Mouse (Mus musculus): ENCODE measurements around the gene Trim16.

Gene Trim16

DNA sequence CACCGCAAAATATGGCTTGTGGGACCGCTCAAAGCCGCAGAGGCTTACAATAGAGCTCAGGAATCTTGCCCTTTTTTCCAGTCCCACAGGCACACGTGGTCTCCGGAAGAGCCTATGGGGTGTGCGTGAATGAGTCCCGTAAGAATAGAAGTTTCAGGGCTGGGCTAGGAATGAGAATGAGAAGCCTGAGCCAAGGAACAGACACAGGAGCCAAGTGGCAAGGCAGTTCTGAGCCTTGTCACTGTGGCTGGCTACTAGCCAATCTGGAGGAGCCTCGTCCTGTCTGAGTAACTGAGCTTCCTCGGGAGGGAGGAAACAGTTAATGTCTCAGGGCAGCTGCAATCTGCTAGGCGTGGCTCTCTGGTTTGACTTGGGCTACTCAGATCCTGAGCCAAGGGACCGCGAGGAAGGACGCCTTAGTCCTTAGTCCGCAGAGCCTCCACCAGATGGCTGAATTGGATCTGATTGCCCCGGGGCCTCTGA, at the start of gene Trim16:
Gene Trim16 (plus strand): TSS at position 173 of the 483 bp plus-strand sequence.
- DNase-seq, result peak; percentile 52 to 62

DNA sequence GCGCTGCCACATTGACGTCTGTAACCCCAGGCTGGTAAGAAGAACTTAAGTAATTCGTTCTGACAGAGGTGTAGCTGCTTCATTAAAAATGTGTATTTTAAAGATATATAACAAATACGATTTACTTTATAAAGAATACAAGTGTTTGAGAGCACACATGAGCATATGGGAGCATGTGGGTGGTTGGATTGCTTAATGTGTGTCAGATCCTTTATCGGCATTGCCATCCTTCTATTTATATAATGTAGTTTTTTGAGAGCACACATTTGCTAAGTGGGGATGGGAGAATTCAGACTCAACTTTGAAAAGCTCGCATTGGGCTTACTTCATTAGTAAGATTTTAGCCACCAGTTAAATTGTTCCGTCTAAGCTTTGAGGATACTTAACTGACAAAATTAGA, 43.5 kb upstream of the Trim16 start:
- DNase-seq, result no peak

DNA sequence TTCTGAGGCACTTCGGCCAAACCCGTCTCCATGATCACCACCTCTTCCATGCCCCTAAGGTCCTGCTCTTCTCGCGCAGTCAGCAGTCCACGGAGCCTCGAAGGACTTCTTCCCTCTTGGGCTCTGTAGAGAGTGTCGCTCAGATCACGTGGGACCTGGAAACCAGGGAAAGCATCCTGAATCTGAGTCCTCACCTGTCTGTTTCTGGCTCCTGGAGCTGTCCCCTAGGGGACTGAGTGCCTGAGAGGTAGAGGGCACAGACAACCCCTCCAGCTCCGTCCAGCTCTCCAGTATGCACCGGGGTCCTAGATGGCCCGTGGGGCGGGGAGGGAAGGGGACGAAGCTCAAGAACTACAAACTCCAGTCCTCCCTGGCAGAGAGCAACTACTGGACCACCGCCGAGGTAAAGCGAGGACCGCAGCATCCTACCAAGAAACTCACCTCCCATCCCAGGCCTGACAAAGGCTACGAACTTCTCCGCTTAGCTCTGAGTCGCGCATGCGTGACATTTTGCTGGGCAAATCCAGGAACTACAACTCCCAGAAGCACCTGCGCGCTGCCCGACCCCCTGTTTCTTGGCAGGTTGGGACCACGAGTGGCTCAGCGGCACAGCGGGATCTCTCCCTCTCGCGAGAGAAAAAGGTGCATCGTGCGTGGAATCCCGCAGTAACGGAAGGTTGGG, 31.0 kb upstream of the Trim16 start, which contains the start of gene Zfp286:
Gene Zfp286 (minus strand): TSS at position 528 of the 682 bp plus-strand sequence.
- peak; percentile 88 to 92 for DNase-seq

DNA sequence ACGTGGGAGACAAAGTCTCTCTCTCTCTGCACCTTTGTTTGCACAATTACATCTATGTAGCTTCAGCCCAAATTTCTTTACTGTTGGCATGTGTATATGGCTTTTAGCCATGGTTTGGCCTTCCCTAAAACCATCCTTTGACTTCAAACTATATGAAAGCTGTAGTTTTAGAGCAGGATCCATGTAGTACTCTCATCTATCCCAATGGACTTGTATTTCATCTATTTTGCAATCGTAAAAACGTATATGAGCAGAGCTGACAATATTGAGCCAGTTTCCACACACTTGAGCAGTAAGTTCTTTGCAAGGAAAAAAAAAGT, 30.5 kb upstream of the Trim16 start:
- no peak for DNase-seq

DNA sequence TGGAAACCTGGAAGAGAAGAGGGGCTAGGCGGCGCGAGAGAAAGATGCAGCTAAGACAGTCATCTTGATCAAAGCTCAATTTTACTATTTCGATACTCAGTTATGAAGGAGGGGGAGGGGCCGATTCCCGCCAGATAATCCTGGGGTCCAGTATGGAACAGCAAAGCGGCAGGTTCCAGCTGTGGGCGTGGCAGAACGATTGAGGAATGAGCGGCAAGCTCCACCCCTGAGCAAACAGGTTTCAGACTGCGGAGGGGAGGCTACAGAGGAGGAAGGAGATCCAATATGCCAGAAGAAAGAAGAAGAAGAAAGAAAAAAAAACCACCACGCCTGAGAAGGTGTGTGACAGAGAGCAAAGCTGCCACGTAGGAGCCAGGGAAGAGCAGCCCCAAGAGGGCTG, 15.9 kb upstream of the Trim16 start:
- no peak for DNase-seq

DNA sequence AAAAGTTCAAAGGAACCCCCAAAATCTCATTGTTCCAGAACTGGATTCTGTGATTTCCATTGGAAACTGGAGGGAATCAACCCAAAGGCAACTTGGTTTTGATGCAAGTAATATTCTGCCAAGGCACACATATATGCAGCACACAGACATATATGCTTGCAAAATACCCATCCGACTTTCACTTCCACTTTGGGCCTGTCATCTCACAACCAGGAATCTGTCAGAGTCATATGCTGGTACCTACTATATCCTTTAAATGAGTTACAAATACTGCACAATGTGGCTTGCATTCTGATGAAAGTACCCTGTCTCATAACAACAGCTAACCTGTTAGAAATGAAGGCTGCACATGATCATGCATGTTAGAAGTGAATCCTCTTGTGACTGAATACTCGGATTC, 12.1 kb upstream of the Trim16 start:
- DNase-seq, result no peak

DNA sequence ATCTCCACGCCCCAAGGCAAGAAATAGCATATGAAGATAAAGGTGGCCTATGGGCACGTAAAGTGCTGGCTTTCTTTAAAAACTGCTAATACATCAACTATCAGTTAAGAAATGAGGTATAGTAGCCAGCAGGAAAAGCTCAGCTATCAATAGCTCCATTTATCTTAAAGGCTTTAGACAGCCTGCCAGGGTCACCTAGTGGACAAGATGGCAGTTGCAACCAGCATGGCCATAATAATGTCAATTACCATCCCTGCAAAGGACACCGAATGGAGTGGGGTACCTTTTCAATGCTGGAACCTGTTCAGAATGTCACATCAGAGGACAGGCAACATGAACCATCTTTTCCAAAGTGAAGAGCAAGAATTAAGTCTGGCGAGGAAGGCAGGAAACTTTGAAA, 10.8 kb upstream of the Trim16 start:
- DNase-seq, result peak in 1 of 2 experiments; percentile 26

DNA sequence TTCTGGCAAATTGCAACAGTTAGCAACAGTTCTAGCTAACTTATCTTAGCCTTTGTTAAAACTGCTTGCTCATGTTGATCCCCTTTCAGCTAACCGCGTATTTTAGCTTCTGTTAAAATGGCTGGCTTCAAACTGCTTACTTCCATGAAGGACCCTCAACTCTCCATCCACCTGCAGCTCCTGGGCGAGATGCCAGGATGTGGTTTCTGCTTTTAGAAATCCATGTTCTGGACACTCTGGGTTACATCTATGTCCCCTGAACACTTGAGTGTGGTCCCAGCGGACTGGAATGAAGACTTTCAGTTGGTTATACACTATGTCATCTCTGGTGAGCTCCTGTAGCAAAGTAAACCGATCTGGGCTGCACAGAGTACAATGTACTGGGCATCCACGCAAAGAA, 7.8 kb upstream of the Trim16 start:
- no peak for DNase-seq

DNA sequence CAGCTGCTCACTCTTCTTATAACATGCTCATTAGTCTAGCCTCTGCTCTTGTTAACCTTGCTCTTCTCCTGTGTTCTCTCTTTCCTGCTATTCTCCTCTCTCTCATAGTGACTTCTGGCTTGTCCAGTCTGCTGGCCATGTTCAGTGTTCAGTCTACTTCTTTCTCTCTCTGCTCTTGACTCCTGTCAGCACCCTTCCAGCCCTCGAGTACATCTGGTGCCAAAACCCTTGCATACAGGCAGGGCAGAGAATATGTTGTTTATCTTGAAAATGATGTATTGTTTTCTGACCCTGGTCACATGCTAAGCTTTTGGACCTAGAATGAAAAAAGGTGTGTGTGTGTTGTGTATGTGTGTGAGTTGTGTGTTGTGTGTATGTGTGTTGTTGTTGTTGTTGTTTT, 6.5 kb upstream of the Trim16 start:
- DNase-seq, result no peak

DNA sequence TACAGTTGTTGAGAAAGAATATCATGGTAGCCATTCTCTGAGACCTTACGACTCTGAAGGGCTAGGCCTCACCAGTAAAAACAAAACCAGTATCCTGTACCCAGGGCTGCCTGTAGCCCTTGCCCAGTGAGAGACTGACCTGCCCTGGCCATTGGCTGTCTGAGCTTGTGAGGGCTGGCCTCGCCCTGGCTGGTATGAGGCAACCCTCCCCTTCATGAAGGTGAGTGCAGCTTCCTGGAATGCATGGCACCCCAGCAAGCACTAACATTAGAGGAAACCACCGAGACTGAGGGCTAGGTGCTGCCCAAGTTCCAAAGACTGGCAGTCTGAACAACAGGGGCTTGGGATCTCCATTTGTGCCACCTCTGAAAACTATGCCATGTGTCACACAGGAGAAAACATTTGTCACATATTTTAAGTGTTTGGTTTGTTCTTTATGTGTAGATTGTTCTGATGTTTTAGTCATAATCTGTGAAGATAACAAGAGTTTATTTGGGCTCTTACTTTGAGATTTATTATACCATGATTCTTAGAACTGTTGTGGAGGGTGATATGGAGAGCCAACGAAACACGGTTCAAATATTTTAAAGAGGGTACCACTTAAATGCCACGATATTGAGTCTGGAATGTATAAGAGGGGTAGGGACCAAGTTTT, 5.9 kb upstream of the Trim16 start:
- DNase-seq, result no peak

DNA sequence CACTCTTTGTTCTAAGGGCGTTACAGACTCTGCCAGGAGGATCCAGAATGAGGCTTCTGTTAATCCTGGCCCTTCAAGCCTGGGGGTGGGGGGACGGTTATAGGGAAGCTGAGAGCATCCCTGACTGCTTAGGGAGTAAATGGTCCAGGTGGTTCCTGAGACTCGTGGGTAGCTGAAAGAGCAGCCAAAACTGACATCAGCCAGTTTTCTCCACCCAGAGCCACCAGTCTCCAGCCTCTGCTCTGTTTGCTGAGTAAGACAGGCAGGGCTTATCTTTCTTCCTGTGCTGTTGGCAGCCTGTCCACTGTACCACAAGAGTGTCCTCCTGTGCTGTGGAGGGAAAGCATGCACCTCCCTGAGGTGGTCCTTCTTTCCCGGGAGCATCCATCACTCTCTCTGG, 5.4 kb upstream of the Trim16 start:
- peak; percentile 42 to 43 for DNase-seq

DNA sequence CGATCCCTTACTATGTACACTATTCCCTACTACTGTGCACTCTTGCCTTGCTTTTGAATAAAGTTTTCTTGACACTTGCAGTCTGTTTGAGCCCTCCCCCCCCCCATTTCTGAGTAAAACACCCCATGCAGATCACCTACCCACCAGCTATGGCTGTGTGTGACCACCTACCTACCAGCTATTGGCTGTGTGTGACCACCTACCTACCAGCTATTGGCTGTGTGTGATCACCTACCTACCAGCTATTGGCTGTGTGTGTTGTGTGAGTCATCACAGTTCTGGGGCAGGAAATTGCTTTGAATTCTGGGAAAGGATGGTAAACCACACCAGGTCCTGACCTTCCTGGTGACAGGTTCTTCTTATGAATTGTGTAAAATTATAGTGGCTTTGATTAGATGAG, 4.6 kb upstream of the Trim16 start:
- DNase-seq, result no peak

DNA sequence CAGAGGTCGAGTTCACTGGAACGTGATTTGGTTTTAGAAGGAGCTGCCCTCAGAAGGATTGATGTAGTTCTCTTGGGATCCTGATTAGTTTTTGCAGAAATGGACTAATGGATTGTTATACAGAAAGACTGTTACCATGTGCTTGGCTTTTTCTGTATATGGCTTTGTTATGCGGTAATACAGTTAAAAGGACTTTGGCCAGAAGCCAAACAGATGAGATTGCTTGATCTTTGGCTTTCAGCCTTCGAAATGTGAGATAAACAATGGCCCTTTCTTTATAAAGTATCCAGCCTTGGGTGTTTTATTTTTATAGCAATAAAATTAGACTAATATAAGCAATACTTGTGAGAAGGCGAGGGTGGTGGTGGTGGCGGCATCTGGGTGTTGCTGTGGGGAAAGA, 3.4 kb upstream of the Trim16 start:
- DNase-seq, result no peak

DNA sequence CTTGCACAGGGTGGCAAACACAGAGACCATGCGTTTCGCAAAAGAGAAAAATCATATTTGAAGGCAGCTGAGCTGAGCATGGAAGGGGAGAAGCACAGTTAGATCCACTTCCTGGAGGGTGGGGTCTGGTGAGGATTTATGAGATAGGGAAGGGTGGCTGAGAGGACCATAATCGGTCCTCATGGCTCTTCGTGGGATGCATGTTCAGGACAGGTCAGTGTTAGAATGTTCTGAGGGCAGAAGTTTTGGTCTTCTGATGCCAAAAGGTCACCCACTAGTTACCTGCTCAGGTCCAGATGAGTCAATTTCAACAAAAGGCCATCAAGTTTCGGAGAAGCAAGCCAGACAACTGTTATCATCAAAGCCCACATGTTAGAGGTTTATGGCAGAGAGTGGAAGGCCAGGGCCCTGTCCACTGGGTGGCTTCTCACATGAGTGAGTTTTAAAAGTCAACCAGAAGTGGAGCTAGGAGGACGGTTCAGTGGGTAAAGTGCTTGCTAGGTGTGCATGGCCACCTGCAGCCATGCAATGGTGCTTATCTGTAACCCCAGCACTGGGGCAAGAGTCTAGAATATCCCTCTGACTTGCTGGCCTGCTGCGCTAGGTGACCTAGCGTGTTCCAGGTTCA, 858 bp upstream of the Trim16 start:
- DNase-seq, result no peak

DNA sequence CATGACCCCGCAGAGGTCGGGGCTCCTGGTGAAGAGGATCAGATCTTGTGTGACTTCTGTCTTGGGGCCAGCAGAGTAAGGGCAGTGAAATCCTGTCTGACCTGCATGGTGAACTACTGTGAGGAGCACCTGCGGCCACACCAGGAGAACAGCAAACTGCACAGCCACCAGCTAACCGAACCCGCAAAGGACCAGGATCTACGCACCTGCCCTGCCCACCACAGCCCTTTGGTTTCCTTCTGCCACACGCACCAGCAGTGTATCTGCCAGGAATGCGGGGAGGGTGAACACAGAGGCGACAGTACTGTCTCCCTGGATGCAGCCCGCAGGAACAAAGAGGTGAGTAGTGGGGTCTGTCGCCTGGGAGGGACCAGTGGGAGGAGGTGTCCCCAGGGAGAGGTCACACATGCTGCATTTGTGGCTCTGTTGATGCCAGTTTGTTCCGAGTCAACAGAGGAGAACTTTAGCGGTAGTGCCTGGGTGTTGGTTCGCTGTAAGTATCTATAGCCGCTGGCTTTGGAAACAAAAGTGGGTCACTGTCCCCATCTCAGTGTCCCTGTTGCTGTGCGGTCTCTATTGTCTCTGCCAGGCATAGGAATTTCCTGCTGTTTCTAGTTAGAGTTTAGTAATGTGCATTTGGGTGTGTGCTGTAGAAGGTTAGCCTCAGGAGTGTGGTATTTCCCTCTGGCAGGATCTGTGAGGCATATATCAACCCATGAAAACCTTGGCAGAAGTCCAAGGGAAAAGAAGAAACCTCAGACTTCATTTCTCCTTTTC, 818 bp downstream of the Trim16 start:
- peak; percentile 15 to 29 for DNase-seq

DNA sequence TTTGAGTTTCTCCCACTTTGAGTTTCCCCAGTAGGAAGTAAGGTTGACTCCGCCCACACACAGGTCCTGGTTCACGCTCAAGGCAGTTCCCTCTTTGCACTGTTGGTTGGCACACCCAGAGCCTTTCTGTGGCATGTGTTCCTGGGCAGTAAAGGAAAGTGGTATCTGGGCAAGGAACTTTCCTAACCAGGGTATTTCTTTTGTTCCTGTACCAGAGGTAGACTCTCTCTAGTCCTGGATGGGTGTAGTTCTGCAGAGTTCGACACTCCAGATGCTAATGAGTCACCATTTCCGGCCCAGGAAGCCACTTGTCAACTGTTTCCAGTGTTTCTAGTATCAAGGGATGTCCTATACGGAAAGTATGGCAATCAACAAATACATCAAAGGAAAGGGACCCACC, 1.9 kb downstream of the Trim16 start:
- DNase-seq, result no peak

DNA sequence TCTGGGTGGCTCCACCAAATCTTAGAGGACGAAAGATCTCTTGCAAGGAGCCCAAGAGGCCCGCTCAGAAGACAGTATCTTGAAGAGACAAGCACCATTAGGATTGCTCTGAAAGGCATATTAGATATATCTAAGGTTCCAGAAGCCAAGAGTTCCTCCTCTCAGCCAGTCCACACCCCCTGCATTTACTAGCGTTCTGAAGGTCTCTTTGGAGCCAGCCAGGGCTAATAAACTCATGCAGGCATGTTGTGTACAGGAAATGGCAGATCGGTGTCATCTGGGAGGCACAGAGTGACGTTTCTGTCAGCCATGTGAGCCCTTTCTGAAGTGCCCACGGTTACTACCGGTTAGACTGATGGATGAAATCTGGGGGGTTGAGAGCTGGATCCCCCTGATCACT, 4.2 kb downstream of the Trim16 start:
- DNase-seq, result no peak

DNA sequence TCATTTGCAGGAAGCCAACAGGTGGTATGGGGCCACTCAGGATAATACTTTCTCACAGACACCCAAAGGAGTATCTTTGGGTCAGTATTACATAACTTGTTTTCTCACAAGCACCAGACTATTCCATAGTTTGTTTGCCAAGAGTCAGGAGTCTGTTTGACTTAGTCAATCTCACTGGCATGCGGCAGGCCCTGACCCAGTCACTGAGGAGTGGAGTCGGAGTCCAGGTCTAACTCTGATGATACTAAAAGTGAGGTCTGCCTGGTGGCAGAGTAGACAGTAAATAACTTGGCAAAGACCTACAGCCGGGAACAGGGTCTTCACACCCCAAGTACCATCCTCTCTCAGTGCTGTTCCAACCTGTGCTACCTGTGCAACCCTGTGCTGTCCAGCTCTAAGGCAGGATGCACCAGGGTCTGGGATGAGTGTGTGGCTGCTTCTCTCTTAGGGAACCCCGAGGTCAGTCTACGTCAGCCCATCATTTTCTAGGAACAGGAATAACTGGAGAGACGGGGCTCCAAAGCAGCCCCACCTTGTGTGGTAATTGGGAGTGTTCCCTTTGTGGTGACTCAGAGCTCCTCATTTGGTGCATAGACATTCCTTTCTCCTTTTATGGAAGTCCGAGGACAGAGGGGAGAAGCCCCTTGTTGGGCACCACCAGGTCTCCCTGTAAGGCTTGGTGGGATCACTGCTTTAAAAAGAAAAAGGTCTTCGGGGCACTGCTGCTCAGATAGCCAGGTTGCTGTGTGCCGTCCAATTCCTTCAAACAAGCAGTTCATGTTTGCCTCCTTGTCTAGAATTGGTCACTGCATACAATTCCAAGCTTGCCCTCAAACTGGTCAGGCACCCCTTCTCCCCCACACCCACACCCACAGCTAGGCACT, 5.4 kb downstream of the Trim16 start:
- no peak for DNase-seq

DNA sequence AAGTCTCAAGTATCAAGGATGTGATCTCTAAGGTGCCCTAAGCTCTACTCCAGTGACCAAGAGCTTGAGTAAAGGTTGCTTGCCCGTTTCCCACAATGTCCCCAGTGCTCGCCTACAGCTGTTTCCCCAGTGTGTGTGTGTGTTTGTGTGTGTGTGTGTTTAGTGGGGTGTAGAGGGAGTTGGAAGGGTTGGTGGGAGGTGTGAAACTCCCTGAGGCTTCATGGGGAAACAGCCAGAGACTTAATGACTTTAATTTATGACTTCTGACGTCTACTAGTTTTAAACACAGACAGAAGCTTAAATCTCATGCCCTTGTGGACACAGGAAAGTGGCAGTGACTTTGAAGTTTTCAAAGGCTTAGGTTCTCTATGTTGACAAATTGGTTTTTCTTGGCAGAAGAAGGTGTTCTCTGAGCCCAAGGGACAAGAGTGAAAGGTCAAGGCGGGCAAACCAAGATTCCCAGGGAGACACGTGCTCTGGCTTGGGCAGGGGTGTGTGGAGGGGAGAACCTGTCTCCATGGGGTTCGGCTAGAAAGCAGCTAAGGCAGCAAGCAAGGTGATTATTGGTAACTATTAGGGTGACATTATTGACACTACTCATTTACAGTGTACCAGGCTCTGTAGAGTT, 6.2 kb downstream of the Trim16 start:
- no peak for DNase-seq

DNA sequence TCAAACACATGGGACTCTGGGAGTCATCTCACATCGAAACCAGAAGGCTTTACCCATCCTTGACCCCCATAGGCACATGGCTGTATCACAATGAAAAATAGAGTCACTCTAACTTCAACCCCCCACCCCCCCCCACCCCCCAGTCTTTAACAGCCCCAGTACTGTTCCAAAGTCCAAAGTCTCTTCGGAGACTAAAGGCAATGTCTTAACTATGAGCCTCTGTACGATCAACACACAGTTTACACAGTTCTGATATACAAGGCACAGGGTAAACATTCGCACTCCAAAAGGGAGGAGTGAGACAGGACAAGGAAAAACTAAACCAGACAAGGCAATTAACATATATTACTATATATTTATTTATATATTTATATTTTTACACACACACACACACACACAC, 7.1 kb downstream of the Trim16 start:
- DNase-seq, result no peak

DNA sequence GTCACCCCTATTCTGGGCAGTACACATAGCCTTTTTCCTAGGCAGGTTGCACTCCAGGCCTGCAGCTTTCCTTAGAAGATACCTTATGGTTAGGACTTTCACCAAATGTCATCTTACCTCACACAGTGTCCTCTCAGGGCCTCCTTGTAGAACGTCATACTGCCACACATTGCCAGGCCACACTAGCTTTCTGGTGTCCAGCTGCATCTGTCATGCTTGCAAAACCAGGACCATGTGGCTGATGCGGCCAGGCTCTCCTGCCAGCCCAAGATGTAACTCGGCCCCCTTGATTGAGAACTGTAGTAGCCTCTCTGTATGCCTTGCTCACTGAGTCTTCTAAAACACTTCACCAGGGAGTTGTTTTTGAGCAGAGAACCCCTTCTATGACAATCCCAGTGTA, 7.9 kb downstream of the Trim16 start:
- DNase-seq, result no peak

DNA sequence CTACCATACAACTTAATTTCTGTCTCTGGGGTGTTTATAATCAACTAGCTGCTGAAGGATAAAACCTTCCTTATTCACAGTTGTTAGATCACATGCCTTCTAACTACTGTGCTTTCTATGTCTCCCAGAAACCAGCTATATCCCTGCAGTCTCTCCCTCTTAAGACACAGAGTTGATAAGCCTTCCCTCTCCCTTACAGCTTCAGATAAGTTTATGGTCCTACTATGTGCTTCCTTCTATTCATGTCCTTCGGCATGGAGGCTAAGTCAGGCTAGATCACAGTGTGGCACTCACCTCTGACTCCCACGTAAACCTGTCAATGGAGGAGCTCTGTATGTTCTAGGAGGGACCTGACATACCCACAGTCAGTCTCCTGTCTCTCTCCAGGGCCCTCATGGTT, 10.4 kb downstream of the Trim16 start:
- DNase-seq, result no peak

All from cerebellum, postnatal 25 days (tissue).